Mouse (Mus musculus) cerebellum, adult 2 months (tissue): ENCODE measurements around the gene Gpr142. TPM values are rescaled to one million over a fixed set of nuclear protein-coding genes. Genes with fewer than 3 reads are reported as not detected.

Experiments
- DNase-seq, 2 experiments: peaks; one replicate each; pipeline ENCODE4 v3.0.0; 2021
- H3K27ac ChIP-seq: fragments of 200-500 bp; 2 replicates; pipeline ENCODE4 v1.5.1; 2012; ENCODE audit warnings: low read length, control low read depth, inconsistent platforms; ENCODE audit not compliant: insufficient read depth
- H3K27me3 ChIP-seq: fragments of 200-500 bp; 2 replicates; pipeline ENCODE4 v1.6.1; 2012; ENCODE audit warnings: inconsistent platforms, mild to moderate bottlenecking, low read length, moderate library complexity; ENCODE audit not compliant: control insufficient read depth, insufficient read depth
- H3K4me1 ChIP-seq: fragments of 200-500 bp; 2 replicates; pipeline ENCODE4 v1.6.1; 2011; ENCODE audit warnings: low read length; ENCODE audit not compliant: control insufficient read depth, insufficient read depth
- H3K4me3 ChIP-seq: fragments of 200-500 bp; replicated peaks from 2 replicates; pipeline ENCODE3; 2011; ENCODE audit warnings: mild to moderate bottlenecking, low read depth, low read length, control low read depth; ENCODE audit not compliant: insufficient read depth
- CTCF ChIP-seq: fragments of 200-500 bp; IDR thresholded peaks from 2 replicates; pipeline ENCODE4 v1.5.1; 2011; ENCODE audit warnings: low read depth, mild to moderate bottlenecking, control low read depth, low read length, moderate library complexity, borderline replicate concordance; ENCODE audit not compliant: insufficient read depth
- POLR2A ChIP-seq: fragments of 200-500 bp; IDR thresholded peaks from 2 replicates; pipeline ENCODE4 v1.6.1; 2011; ENCODE audit warnings: low read length, control low read depth, borderline replicate concordance; ENCODE audit not compliant: insufficient read depth
- WGBS: fragments of 180-500 bp; shearing (Covaris S2); methylation state at CpG from one replicate; pipeline ENCODE4 v1.1.7; 2018; 5-methylcytosine and 5-hydroxymethylcytosine counted together
- polyA plus RNA-seq: library from polyadenylated mRNA; depleted of rRNA; stranded (reverse); fragments of >200 nt; gene quantifications from 2 replicates; pipeline ENCODE4 v1.2.3, GENCODE M21; 2012

Gene Gpr142
- polyA plus RNA-seq, 1 experiment: 0.64 TPM

DNA sequence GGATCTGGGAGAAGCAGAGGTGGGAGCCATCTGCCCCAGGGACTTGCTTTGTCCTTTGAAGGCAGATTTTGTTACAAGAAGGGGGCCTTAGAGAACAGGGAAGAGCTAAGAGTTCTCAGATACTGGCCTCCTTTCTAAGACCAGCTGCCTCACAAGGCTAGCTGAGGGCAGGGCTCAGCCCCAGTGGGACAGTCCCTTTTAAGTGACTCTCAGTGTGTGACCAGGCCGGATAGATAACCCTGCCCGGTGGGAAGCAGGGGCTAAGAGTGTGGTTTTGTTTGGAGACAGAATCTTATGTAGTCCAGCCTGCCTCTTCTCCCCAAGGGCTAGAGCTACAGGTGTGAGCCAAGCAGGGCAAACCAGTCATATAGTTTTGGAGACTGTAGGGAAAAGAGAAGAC lies 50.8 kb downstream of the Gpr142 start:
- WGBS: 5% methylated on average over 2 of the region's 2 CpGs
- Histone ChIP-seq H3K4me1 (peaks cover 21% of the 10 kb centered on the region), H3K27ac (peak overlapping the region; percentile 88), H3K4me3 (no peak overlapping the region), H3K27me3 (no peaks in the 10 kb centered on the region)
- TF ChIP-seq CTCF (no peak), POLR2A (no peak)
- no peak for DNase-seq

DNA sequence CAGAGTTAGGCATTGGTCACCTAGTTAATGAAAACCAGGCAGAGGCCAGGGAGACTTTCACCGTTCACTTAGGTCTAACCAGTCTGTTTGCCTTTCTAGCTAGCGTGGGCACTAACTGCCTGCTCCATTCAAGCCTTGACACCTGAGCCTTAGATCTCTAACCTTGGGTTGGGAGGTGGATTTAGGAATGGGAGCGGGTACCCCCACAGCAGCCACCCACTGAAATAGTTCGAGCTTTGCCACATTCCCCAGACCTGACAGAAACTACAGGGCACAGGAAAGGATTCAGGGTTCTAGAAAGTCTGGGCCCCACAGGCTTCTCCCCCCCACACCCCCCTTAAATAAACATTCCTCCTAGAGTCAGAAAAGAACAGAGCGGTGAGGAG lies 51.3 kb downstream of the Gpr142 start:
- peak overlapping the region; percentile 88 for H3K27ac ChIP-seq
- H3K27me3 ChIP-seq: no peaks in the 10 kb centered on the region
- peak overlapping the region; percentile 72 for H3K4me3 ChIP-seq
- WGBS: 18% methylated on average over 5 of the region's 5 CpGs
- no peak for DNase-seq
- TF ChIP-seq POLR2A (no peak), CTCF (no peak)
- H3K4me1 ChIP-seq: peaks cover 26% of the 10 kb centered on the region

GRCm38 (mm10) chr11:114850452-114851268 lies 51.9 kb downstream of the Gpr142 start, which contains the start of gene Gprc5c:
Gene Gprc5c (plus strand): TSS chr11:114851152.
- Histone ChIP-seq H3K27me3 (no peaks in the 10 kb centered on the region), H3K4me1 (peaks cover 27% of the 10 kb centered on the region), H3K4me3 (peak within 1 kb of the TSS; percentile 72), H3K27ac (peak within 1 kb of the TSS; percentile 95)
- under 1% methylated on average over 35 of the region's 43 CpGs for WGBS
- no peak for TF ChIP-seq POLR2A
- no peak for TF ChIP-seq CTCF
- peak in 1 of 2 experiments; percentile 97 for DNase-seq

DNA sequence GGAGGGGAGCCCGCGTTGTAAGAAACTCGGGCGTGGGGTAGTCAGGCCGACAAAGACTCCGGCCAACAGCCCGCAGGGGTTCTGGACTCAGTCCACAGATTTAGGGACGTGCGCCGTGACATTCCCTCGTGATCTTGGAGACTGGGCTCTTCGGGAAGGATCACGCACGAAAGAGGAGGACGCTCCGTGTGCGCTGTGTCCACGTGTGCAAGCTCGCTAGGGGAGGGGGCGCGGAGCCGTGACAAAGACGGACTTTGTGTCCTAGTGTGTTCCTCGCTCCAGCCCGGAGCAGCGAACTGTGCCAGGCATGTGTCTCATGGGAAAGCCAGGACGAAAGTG lies 52.5 kb downstream of the Gpr142 start:
- DNase-seq: peak in 1 of 2 experiments; percentile 98
- Histone ChIP-seq H3K4me1 (peaks cover 27% of the 10 kb centered on the region), H3K27me3 (no peaks in the 10 kb centered on the region), H3K4me3 (peak overlapping the region; percentile 72), H3K27ac (peak overlapping the region; percentile 95)
- WGBS: 0% methylated on average over 27 of the region's 27 CpGs
- no peak for TF ChIP-seq CTCF
- TF ChIP-seq POLR2A: peak; percentile 81

DNA sequence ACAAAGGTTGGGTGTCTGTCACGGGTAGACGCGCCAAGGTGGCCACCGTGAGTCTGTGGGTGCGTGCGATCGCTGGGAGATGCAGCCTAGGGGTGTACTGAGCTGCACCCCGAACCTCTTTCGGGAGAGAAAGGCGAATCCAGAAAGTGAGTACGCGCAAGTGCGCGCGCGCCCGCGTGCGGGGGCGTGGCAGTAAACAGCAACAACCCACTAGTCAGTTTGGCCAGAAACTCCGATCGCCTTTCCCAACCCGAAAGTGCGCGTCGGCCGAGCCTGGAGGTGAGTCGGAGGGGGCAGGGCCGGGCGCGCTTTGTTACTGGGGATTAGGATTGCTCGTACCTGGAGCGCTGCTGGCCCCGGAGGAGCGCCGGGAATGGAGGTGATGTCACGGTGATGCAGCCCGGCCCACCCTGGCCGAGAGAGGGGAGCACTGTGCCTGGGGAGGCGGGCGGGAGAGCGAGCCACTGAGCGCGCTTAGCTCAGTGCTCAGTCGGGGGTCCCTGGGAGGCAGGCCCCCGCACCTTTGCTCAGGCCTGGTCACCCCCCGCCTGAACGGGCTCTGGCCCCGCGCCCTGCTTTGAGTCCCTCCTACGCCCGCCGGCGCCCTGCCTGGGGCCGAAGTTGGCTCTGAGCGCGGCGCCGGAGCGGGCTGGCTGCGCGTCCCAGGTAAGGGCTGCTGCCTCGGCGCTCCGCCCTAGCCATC lies 53.0 kb downstream of the Gpr142 start:
- WGBS: under 1% methylated on average over 65 of the region's 65 CpGs

GRCm38 (mm10) chr11:114852311-114853173 lies 53.8 kb downstream of the Gpr142 start:
- Histone ChIP-seq H3K27ac (peak overlapping the region; percentile 95), H3K4me3 (peak overlapping the region; percentile 72), H3K4me1 (peaks cover 26% of the 10 kb centered on the region), H3K27me3 (no peaks in the 10 kb centered on the region)
- WGBS: 3% methylated on average over 40 of the region's 40 CpGs
- peak in 1 of 2 experiments; percentile 56 for DNase-seq
- TF ChIP-seq CTCF (no peak), POLR2A (no peak)

More for the DNA sequence above, 53.0 kb downstream of the Gpr142 start:
- H3K27me3 ChIP-seq: no peaks in the 10 kb centered on the region
- peaks cover 24% of the 10 kb centered on the region for H3K4me1 ChIP-seq
- DNase-seq: peak; percentile 94 to 96
- peak overlapping the region; percentile 72 for H3K4me3 ChIP-seq
- peak overlapping the region; percentile 95 for H3K27ac ChIP-seq
- TF ChIP-seq CTCF: no peak
- TF ChIP-seq POLR2A: peak; percentile 61

DNA sequence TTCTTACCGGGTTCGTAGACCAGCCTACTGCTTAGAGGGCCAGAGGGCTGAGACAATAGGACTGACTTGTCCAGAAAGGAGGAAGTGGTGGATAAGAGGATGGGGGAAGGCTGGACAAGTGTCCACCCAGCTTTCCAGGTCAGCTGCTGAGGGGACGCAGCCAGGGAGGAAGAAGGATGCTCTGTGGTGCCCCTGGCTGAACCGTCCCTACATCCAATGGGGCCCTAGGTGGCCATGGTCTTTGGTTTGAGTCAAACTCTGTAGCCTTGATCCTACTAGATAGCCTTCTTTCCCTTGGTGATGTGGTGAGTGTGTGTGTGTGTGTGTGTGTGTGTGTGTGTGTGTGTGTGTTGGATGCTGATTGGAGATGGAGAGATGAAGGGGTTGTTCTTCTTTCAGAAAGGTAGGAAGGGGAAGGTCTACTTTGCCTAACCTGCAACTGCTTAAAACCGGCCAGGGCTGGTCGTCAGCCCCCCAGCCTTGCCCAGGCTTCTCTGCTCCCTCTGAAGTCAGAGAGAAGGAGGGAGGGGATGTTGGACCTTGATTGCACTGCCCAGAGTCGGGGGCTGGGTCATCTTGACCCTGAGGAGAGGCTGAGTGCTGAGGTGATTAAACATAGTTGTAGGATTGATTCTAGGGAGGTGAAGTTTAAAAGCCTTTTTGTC lies 54.6 kb downstream of the Gpr142 start:
- no peak for TF ChIP-seq CTCF
- TF ChIP-seq POLR2A: 0 out of 2 replicates have a peak, but pooled peaks have one; percentile 23
- H3K4me3 ChIP-seq: peak overlapping the region; percentile 72
- H3K4me1 ChIP-seq: peaks cover 26% of the 10 kb centered on the region
- H3K27ac ChIP-seq: peak overlapping the region; percentile 95
- DNase-seq: peak; percentile 62 to 72
- 10% methylated on average over 7 of the region's 7 CpGs for WGBS
- no peaks in the 10 kb centered on the region for H3K27me3 ChIP-seq
